Mouse (Mus musculus) hindbrain, embryonic 11.5 days (tissue): ENCODE measurements around the gene Pcnx3. TPM values are rescaled to one million over a fixed set of nuclear protein-coding genes. Genes with fewer than 3 reads are reported as not detected.
A peak's percentile ranks its signal among the peaks of the same experiment; 100 is the strongest.

Source experiments
- ATAC-seq: fragments of 200-750 bp; cut with Nextera tagmentation; 2 replicates; pipeline ENCODE4 v1.8.0; 2017; ENCODE audit warnings: mild to moderate bottlenecking, moderate TSS enrichment, moderate library complexity; ENCODE audit not compliant: low FRiP score
- DNase-seq: peaks from one replicate; pipeline ENCODE4 v3.0.0-alpha.2; 2015; ENCODE audit warnings: low spot score
- H3K27ac ChIP-seq: fragments of 300-500 bp; sonication (generic); 2 replicates; pipeline ENCODE4 v1.5.1; 2014; ENCODE audit warnings: mild to moderate bottlenecking, low read depth, low read length
- H3K27me3 ChIP-seq: fragments of 300-500 bp; sonication (generic); 2 replicates; pipeline ENCODE4 v1.6.1; 2014; ENCODE audit warnings: mild to moderate bottlenecking, low read length, moderate library complexity, mixed read lengths; ENCODE audit not compliant: control insufficient read depth, insufficient read depth
- H3K36me3 ChIP-seq: fragments of 300-500 bp; sonication (generic); 2 replicates; pipeline ENCODE4 v1.6.1; 2014; ENCODE audit warnings: mild to moderate bottlenecking, low read length, moderate library complexity, mixed read lengths; ENCODE audit not compliant: control insufficient read depth, insufficient read depth
- H3K4me1 ChIP-seq: fragments of 300-500 bp; sonication (generic); replicated peaks from 2 replicates; pipeline ENCODE4 v1.6.1; 2014; ENCODE audit warnings: low read length, mixed read lengths; ENCODE audit not compliant: control insufficient read depth, insufficient read depth
- H3K4me2 ChIP-seq: fragments of 300-500 bp; sonication (generic); replicated peaks from 2 replicates; pipeline ENCODE4 v1.6.1; 2014; ENCODE audit warnings: mild to moderate bottlenecking, low read depth, low read length
- H3K4me3 ChIP-seq: fragments of 300-500 bp; sonication (generic); 2 replicates; pipeline ENCODE4 v1.5.1; 2014; ENCODE audit warnings: low read depth, low read length
- H3K9ac ChIP-seq: fragments of 300-500 bp; sonication (generic); 2 replicates; pipeline ENCODE4 v1.6.1; 2014; ENCODE audit warnings: low read depth, low read length
- H3K9me3 ChIP-seq: fragments of 300-500 bp; sonication (generic); 2 replicates; pipeline ENCODE4 v1.6.1; 2016; ENCODE audit warnings: low read length; ENCODE audit not compliant: control insufficient read depth
- WGBS: fragments of 180-500 bp; shearing (Covaris S2); extraction: QIAGEN DNeasy Blood & Tissue Kit; methylation state at CpG from one replicate; pipeline ENCODE4 v1.1.7; 2014; 5-methylcytosine and 5-hydroxymethylcytosine counted together
- polyA plus RNA-seq: library from polyadenylated mRNA; unstranded; fragments of >200 nt; fragmentation: Nextera tagmentation; extraction: Ambion mirVana; gene quantifications from 2 replicates; pipeline ENCODE4 v1.2.1, GENCODE M21; 2014

Pcnx3 gene
- polyA plus RNA-seq = 22.9 and 23.1 TPM in 2 replicates

GRCm38 (mm10) chr19:5688200-5689087 lies at the start of gene Pcnx3, which contains the start of gene Map3k11:
TSS of gene Pcnx3 (minus strand) at chr19:5688908.
TSS of gene Map3k11 (plus strand) at chr19:5688742.
- ATAC-seq = peak; percentile 90
- peak; percentile 97 for DNase-seq
- peaks cover 17% of the 10 kb centered on the region; the same call in 1 of the 2 replicates for H3K4me1 ChIP-seq
- peak within 1 kb of the TSS; percentile 96 for H3K4me2 ChIP-seq
- peak within 1 kb of the TSS; percentile 88 for H3K4me3 ChIP-seq
- H3K27me3 ChIP-seq = no peaks in the 10 kb centered on the region
- H3K9ac ChIP-seq = peak within 1 kb of the TSS; percentile 87
- peaks cover 10% of the 10 kb centered on the region for H3K36me3 ChIP-seq
- no peaks in the 10 kb centered on the region for H3K9me3 ChIP-seq
- peak within 1 kb of the TSS; percentile 86 for H3K27ac ChIP-seq
- WGBS = under 1% methylated on average over 67 of the region's 69 CpGs

GRCm38 (mm10) chr19:5734325-5734724 lies 45.6 kb upstream of the Pcnx3 start:
- H3K36me3 ChIP-seq = no peaks in the 10 kb centered on the region
- ATAC-seq = no peak
- no peak for DNase-seq
- H3K27ac ChIP-seq = no peak overlapping the region
- H3K4me3 ChIP-seq = no peak overlapping the region
- peaks cover 2% of the 10 kb centered on the region; the same call in 1 of the 2 replicates for H3K27me3 ChIP-seq
- no peak overlapping the region for H3K4me2 ChIP-seq
- H3K4me1 ChIP-seq = peaks cover 2% of the 10 kb centered on the region
- WGBS = 85% methylated on average over 9 of the region's 9 CpGs
- no peak overlapping the region for H3K9ac ChIP-seq
- no peaks in the 10 kb centered on the region for H3K9me3 ChIP-seq

GRCm38 (mm10) chr19:5731264-5731978 lies 42.7 kb upstream of the Pcnx3 start:
- ATAC-seq (peak; percentile 81), DNase-seq (peak; percentile 98)
- Histone ChIP-seq H3K36me3 (no peaks in the 10 kb centered on the region), H3K4me1 (peaks cover 10% of the 10 kb centered on the region), H3K4me2 (peak overlapping the region; percentile 85), H3K9ac (peak overlapping the region; percentile 72), H3K27ac (no peak overlapping the region), H3K4me3 (peak overlapping the region; percentile 76), H3K27me3 (no peaks in the 10 kb centered on the region), H3K9me3 (no peaks in the 10 kb centered on the region)
- WGBS = under 1% methylated on average over 47 of the region's 47 CpGs

GRCm38 (mm10) chr19:5730314-5731186 lies 41.8 kb upstream of the Pcnx3 start:
- peak overlapping the region; percentile 72; the same call in 1 of the 2 replicates for H3K9ac ChIP-seq
- peak overlapping the region; percentile 76 for H3K4me3 ChIP-seq
- no peaks in the 10 kb centered on the region for H3K27me3 ChIP-seq
- H3K4me1 ChIP-seq = peaks cover 13% of the 10 kb centered on the region
- peak overlapping the region; percentile 85 for H3K4me2 ChIP-seq
- ATAC-seq (no peak), DNase-seq (no peak)
- no peaks in the 10 kb centered on the region for H3K36me3 ChIP-seq
- 74% methylated on average over 29 of the region's 29 CpGs for WGBS
- no peak overlapping the region for H3K27ac ChIP-seq
- H3K9me3 ChIP-seq = no peaks in the 10 kb centered on the region

GRCm38 (mm10) chr19:5729444-5729815 lies 40.7 kb upstream of the Pcnx3 start, which contains the start of gene Fam89b:
TSS of gene Fam89b (minus strand) at chr19:5729653.
- Histone ChIP-seq H3K36me3 (no peaks in the 10 kb centered on the region), H3K27me3 (no peaks in the 10 kb centered on the region), H3K4me2 (peak within 1 kb of the TSS; percentile 96), H3K9me3 (no peaks in the 10 kb centered on the region), H3K4me1 (peaks cover 16% of the 10 kb centered on the region), H3K9ac (peak within 1 kb of the TSS; percentile 100), H3K27ac (peak within 1 kb of the TSS; percentile 96), H3K4me3 (peak within 1 kb of the TSS; percentile 98)
- ATAC-seq (peak; percentile 84), DNase-seq (peak; percentile 95)
- under 1% methylated on average over 37 of the region's 37 CpGs for WGBS

- WGBS = 10% methylated on average over 37 of the region's 37 CpGs
- ATAC-seq = peak; percentile 55
- no peaks in the 10 kb centered on the region for H3K27me3 ChIP-seq
Measured at GRCm38 (mm10) chr19:5728631-5729443, 40.1 kb upstream of the Pcnx3 start.

GRCm38 (mm10) chr19:5727701-5728100 lies 39.0 kb upstream of the Pcnx3 start:
- Histone ChIP-seq H3K4me1 (peaks cover 16% of the 10 kb centered on the region), H3K27me3 (no peaks in the 10 kb centered on the region), H3K36me3 (no peaks in the 10 kb centered on the region; the same call in 1 of the 2 replicates), H3K4me3 (peak overlapping the region; percentile 98), H3K4me2 (peak overlapping the region; percentile 96), H3K9me3 (no peaks in the 10 kb centered on the region), H3K9ac (peak overlapping the region; percentile 100), H3K27ac (no peak overlapping the region)
- DNase-seq = peak; percentile 95
- WGBS = 7% methylated on average over 14 of the region's 14 CpGs
- ATAC-seq = no peak

More at GRCm38 (mm10) chr19:5728631-5729443, 40.1 kb upstream of the Pcnx3 start:
- Histone ChIP-seq H3K4me3 (peak overlapping the region; percentile 98), H3K36me3 (no peaks in the 10 kb centered on the region), H3K9ac (peak overlapping the region; percentile 100), H3K4me1 (peaks cover 16% of the 10 kb centered on the region), H3K27ac (peak overlapping the region; percentile 96), H3K9me3 (no peaks in the 10 kb centered on the region), H3K4me2 (peak overlapping the region; percentile 96)
- DNase-seq = peak; percentile 73
